Mouse (Mus musculus): Measurements from ENCODE around the gene Zc3hav1.

GRCm38 (mm10) chr6:38298761-38299401 is 55.5 kb downstream of the Zc3hav1 start, which contains the start of gene Zc3hav1l:
- TF ChIP-seq ZC3H11A (IDR thresholded peaks at IDR 0.05; ENCODE audit: borderline replicate concordance, low read depth, low read length) (no peak), ZNF384 (IDR thresholded peaks at IDR 0.05; ENCODE audit: low read depth, low read length) (no peak), HCFC1 (IDR thresholded peaks at IDR 0.05; ENCODE audit: borderline replicate concordance, insufficient read depth, low read length) (no peak), MAFK (IDR thresholded peaks at IDR 0.05; ENCODE audit: insufficient read depth, low read depth, low read length) (no peak), CHD2 (IDR thresholded peaks at IDR 0.05; ENCODE audit: low read depth, low read length) (no peak)
